Mouse (Mus musculus) gastrocnemius, postnatal 4 days (tissue): ENCODE results near the gene Cdc6. TPM values are rescaled to one million over a fixed set of nuclear protein-coding genes. Genes with fewer than 3 reads are reported as not detected.
"Not testable (repeated sequence)": the region's sequence is repeated elsewhere in the genome, so short reads cannot be mapped to it uniquely, and the experiment has no call there.

ENCODE experiments used
- DNase-seq, 2 experiments: peaks; one replicate each; pipeline ENCODE4 v3.0.0; 2021 to 2022; ENCODE audit warnings: low spot score in 2 of 2, mixed read lengths in 2 of 2
- total RNA-seq, 2 experiments: library from RNA; stranded (reverse); gene quantifications; 2 replicates each; pipeline ENCODE4 v1.2.3; 2021

Cdc6 gene
- total RNA-seq, 2 experiments from 2014 or later: 6.8 to 7.5 TPM

GRCm38 (mm10) chr11:98930127-98930601 lies 22.6 kb downstream of the Cdc6 start:
- DNase-seq: peak in 1 of 2 experiments; percentile 61

GRCm38 (mm10) chr11:98930773-98931512 lies 23.3 kb downstream of the Cdc6 start:
- no peak for DNase-seq

GRCm38 (mm10) chr11:98931513-98932292 lies 24.1 kb downstream of the Cdc6 start:
- peak in 1 of 2 experiments; percentile 74 for DNase-seq

- peak in 1 of 2 experiments; percentile 69 for DNase-seq
These were observed 24.9 kb downstream of the Cdc6 start for GRCm38 (mm10) chr11:98932293-98933091.

- DNase-seq: peak; percentile 49 to 79
These were observed 25.6 kb downstream of the Cdc6 start for GRCm38 (mm10) chr11:98933151-98933550.

GRCm38 (mm10) chr11:98933847-98934246 lies 26.2 kb downstream of the Cdc6 start:
- not testable (repeated sequence) for DNase-seq

GRCm38 (mm10) chr11:98934367-98934766 lies 26.8 kb downstream of the Cdc6 start:
- no peak for DNase-seq

- DNase-seq: no peak
These were observed 27.5 kb downstream of the Cdc6 start for GRCm38 (mm10) chr11:98935123-98935522.

GRCm38 (mm10) chr11:98936170-98936569 lies 28.6 kb downstream of the Cdc6 start:
- peak; percentile 75 to 87 for DNase-seq

- DNase-seq: no peak
These were observed 29.2 kb downstream of the Cdc6 start for GRCm38 (mm10) chr11:98936606-98937409.

- peak; percentile 84 to 91 for DNase-seq
These were observed 29.9 kb downstream of the Cdc6 start for GRCm38 (mm10) chr11:98937410-98937913.

- peak; percentile 62 to 71 for DNase-seq
These were observed 30.5 kb downstream of the Cdc6 start for GRCm38 (mm10) chr11:98937914-98938694.

- no peak for DNase-seq
These were observed 31.1 kb downstream of the Cdc6 start for GRCm38 (mm10) chr11:98938701-98939083.

- no peak for DNase-seq
These were observed 31.7 kb downstream of the Cdc6 start for GRCm38 (mm10) chr11:98939084-98939952.

- no peak for DNase-seq
These were observed 32.5 kb downstream of the Cdc6 start for GRCm38 (mm10) chr11:98939953-98940641.

GRCm38 (mm10) chr11:98940776-98941175 lies 33.2 kb downstream of the Cdc6 start:
- DNase-seq: peak in 1 of 2 experiments; percentile 15

GRCm38 (mm10) chr11:98941341-98941825 lies 33.8 kb downstream of the Cdc6 start:
- DNase-seq: peak in 1 of 2 experiments; percentile 78
